Mouse (Mus musculus) Muller cell, postnatal 12 days (primary cell): ENCODE data around the gene Pcgf1.

Experiments
- DNase-seq: peaks from one replicate; pipeline ENCODE4 v3.0.0-alpha.2; 2015; ENCODE audit errors: inconsistent ontology term

Pcgf1 gene

DNA sequence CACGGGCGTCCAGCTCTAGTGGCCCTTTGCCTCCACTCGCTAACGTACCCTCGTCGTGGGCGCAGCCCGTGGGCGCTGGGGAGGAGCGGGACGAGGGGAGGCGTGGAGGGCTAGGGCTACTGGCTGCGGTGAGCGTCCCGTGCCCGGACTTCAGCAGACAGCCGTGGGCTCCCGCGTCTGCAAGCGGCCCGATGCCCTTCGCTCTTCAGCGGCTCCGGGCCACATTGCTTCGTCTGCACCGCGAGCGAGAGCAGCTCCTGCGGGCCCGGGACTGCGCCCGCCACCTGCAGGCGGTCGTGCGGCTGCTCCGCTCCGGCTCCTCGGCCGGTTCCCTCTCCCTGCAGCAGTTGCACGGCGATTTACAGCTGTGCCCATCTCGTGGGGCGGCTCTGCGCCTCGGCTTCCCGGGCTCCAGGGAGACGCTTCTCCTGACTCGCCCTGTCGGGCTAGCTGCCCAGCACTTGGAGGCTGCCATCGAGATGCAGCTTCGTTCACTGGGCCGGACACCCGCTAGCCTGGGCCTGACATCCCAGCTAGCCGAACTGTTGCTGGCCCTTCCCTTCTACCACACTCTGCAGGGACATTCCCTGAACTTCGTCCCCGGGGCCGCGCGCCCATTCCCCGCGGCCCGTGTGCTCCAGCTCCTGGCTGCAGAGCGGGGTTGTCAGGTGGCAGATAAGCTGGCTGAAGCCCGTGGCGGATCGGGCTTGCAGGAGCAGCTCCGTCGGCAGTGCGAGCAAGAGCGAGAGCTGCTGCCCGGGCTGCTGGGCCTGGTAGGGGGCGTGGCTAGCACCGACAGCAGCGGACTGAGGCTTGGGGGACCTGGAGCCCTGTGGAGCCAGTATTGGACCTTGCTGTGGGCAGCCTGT is 24.3 kb downstream of the Pcgf1 start:
- peak; percentile 84 for DNase-seq

DNA sequence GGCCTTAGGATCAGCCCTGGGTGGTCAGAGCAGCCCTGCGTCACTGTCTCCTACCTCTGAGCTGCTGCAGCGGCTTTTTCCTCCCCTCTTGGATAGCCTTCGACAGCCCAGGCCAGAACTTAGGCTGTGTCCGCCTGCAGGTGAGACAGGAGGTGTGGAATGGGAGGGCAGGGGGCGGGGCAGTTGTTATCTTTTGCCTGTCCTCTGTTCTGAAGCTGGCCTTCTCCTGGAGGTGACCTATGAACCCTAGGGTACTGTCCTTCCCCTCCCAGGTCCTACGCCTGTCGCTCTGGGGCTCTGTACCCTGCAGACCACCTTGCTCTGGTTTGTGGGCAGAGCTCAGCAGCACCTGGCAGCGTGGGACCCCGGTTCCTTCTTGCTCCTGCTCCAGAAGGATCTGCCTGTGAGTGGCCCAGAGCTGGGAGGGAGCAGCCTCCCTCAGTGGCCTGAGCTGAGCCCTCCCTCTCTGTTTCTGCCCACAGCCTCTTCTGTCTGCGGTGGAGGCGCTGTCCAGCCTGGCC is 25.5 kb downstream of the Pcgf1 start:
- DNase-seq = no peak

DNA sequence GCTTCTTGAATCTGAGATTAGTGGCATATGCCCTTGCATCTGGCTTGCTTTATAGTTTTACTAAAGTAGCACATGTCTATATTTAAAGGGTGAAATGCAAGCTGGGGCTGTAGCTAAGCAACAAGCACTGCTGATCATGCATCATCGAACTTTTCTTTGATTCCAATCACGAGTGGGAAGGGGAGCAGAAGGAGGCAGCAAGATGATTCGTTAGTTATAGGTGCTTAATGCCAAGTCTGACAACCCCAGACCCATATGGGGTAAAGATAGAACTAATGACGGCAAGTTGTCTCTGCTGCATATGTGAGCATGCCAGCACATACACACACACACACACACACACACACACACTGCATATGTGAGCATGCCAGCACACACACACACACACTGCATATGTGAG is 26.5 kb downstream of the Pcgf1 start:
- DNase-seq = no peak

DNA sequence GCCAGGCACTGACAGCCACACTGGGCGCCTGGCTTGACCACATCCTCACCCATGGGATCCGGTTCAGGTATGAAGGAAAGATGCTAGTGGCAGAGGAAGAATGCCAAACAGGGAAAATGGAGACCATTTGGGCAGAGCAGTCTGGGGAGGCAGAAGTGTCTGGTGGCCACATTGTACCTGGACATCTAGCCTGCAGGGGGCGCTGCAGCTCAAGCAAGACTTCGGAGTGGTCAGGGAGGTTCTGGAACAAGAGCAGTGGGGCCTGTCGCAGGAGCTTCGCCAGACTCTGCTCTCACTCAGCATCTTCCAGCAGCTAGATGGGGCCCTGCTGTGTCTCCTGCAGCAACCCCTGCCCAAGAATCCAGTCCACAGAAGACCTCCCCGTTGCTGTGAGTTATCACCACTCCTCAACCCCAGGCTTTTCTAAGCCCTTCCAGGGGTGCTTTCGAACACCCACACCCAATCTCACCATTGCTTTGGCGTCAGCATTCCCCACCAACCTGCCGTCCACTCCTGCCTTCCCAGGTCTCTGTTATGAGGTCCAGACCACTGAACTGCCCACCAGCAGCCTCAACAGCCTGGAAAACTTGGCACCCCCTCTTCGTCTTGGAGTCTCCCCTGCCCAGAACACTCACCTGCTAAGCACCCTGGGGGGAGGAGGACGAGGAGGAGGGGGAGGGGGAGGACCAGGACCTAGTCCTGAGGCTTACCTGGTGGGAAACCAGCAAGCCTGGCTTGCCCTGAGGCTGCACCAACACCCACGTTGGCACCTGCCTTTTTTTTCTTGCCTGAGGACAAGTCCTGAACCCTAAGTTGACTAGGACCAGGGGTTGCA is 30.1 kb downstream of the Pcgf1 start:
- peak; percentile 43 for DNase-seq

DNA sequence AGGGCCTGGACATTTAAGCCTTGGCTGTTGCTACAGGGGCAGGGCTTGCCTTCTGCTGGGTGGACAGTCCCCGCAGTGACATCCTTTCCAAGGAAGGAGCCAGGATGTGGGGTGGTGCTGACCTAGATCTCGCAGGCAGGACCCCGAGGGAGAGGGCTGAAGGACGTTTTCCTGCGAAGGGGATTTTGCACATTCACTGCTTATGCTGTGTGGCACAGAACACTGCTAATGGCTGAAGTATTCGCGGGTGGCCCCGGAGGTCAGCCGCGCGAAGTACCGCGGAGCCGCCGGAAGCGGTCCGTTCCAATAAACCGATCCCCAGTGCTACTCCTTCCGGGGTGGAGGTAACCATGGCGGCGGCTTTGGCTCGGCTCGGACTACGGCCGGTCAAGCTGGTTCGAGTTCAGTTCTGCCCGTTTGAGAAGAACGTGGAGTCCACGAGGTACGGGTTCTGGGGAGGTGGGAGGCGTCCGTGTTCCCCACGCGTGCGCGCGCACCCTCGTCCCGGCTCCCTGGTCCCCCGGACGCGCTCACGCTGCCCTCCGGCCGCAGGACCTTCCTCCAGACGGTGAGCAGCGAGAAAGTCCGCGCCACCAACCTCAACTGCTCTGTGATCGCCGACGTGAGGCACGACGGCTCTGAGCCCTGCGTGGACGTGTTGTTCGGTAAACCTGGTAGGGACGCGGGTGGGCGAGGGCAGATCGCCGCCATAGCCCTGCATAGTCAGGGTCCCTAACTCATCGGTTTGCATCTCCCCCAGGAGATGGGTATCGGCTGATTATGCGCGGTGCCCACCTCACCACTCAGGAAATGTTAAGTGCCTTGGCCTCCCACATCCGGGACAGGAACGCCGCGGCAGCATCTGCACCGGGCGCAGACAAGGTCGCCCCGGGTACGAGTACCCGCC is 31.3 kb downstream of the Pcgf1 start, which contains the start of gene Mrpl53:
Mrpl53 (plus strand) TSS at position 279 of the 907 bp plus-strand sequence.
- peak; percentile 81 for DNase-seq

DNA sequence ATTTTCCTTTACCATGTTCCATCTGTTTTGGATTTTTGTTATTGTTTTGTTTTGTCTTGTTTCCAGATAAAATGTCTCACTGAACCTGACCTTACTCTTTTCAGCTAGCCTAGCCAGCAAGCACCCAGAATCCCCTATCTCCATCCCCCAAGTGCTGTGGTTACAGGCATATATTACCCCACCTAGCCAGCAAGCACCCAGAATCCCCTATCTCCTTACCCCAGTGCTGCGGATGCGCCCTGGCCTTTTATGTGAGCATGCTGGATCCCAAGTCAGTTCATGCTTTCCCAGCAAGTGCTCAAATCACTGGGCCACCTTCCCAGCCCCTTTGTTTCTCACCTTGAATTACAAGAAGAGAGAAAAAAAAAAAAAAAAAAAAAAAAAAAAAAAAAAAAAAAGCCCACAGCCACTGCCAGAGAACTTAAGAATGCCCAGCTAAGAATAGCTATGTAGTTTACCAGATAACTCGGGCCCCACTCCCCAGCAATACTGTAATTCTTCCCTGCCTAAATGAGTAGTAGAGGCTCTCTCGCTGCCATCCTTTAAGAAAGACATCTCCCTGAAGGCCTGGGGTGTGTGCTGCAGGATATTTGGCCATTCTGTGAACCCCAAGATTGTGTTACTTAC is 34.0 kb downstream of the Pcgf1 start:
- no peak for DNase-seq

DNA sequence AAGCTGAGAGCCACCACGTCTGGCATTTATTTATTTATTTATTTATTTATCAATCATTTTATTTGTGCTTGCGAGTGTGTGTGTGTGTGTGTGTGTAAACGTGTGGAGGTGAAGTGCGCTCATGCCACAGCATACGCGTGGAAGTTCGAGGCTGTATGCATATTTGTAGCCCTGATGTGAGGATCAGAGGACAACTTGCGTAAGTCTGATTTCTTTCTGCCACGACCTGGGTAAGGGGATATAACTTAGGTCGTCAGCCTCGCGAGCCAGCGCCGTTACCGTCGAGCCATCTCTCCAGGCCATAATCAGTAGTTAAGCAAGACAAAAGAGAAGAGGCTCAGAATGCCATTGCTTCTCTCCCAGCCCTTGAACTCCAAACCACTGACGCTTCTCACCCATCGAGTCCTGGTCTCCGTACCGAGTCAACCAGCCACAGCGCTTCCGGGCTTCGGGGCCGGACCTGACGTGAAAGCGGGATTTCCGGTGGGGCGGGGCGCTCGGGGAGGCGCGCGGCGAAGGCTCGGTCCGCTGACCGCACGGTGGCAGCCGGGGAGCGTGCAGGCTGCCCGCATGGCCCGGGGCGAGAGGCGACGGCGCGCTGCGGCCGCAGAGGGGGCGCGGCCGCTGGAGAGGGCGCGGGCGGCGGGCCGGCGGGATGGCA is 37.5 kb downstream of the Pcgf1 start, which contains the start of gene Mogs:
Mogs (plus strand) TSS at position 486 of the 661 bp plus-strand sequence.
- DNase-seq = peak; percentile 96

DNA sequence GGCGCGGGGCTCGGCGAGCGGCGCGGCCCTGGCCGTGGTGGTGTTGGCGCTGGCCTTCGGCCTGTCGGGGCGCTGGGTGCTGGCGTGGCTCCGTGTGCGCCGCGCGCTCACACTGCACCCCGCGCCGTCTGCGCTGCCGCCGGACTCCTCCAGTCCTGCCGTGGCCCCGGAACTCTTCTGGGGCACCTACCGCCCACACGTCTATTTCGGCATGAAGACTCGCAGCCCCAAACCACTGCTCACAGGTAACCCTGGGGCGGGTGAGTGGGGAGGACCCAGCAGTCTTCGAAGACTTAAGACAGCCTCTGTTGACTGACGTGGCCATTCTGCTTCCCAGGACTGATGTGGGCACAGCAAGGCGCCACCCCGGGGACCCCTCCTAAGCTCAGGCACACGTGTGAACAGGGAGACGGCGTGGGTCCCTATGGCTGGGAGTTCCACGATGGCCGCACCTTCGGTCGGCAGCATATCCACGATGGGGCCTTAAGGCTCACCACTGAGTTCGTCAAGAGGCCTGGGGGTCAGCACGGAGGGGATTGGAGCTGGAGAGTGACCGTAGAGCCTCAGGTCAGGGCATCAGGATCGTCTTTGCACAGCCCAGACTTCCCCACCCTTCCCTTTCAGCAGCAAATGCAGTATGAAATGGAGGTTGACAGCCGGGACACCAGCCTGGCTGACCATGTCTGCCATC is 38.2 kb downstream of the Pcgf1 start:
- DNase-seq = no peak

DNA sequence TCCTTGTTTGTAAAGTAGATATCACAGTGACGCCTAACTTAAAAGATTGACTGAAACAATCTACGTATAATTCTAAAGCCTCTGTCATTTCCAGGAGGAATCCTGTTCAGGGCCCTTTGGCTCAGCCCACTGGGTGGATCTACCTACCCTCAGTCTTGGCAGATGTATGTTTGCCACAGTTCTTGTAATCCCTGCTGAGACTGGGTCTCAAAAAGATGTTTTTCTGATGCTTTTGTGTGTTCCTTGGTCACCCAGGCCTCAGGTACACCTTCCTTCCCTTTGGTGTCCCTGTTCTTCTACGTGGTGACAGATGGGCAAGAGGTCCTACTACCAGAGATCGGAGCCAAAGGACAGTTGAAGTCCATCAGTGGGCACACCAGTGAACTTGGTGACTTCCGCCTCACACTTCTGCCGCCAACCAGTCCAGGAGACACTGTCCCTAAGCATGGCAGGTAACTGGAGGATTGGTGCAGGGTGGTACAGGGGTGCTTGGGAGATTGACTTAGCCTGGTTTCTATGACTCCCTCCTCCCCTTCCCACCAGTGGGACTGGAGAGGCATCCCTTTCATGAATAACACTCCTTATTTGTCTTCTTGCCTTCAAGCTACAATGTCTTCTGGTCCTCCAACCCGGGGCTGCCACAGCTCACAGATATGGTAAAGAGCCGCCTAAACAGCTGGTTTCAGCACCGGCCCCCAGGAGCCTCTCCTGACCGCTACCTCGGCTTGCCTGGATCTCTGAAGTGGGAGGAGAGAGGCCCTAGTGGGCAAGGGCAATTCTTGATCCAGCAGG is 38.9 kb downstream of the Pcgf1 start:
- no peak for DNase-seq

DNA sequence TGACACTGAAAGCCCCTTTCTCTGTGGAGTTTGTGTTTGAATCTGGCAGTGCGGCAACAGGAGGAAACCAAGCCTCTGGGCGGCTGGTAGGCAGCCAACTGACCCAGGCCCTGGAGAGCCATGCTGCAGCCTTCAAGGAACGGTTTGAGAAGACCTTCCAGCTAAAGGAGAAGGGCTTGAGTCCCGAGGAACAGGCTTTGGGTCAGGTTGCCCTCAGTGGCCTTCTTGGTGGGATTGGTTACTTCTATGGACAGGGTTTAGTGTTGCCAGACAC is 39.4 kb downstream of the Pcgf1 start:
- no peak for DNase-seq

DNA sequence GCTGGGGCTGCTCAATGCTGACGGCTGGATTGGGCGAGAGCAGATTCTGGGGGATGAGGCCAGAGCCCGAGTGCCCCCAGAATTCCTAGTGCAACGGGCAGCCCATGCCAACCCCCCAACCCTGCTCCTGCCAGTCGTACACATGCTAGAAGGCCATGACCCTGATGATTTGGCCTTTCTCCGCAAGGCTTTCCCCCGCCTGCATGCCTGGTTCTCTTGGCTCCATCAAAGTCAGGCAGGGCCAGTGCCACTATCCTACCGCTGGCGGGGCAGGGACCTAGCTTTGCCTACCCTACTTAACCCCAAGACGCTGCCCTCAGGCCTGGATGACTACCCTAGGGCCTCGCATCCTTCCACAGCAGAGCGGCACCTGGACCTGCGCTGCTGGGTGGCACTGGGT is 39.9 kb downstream of the Pcgf1 start:
- DNase-seq = no peak

DNA sequence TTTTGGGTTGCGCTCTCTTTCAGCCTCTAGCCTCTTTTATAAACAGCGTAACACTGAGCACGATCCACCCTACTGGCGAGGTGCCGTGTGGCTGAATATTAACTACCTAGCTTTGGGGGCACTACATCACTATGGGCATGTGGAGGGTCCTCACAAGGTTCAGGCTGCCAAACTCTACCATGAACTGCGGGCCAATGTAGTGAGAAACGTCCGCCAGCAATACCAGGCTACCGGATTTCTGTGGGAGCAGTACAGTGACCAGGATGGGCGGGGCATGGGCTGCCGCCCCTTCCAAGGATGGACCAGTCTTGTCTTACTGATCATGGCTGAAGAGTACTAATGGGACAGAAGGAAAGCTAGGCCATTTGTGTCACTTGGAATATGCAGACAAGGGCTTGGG is 40.7 kb downstream of the Pcgf1 start:
- DNase-seq = no peak

DNA sequence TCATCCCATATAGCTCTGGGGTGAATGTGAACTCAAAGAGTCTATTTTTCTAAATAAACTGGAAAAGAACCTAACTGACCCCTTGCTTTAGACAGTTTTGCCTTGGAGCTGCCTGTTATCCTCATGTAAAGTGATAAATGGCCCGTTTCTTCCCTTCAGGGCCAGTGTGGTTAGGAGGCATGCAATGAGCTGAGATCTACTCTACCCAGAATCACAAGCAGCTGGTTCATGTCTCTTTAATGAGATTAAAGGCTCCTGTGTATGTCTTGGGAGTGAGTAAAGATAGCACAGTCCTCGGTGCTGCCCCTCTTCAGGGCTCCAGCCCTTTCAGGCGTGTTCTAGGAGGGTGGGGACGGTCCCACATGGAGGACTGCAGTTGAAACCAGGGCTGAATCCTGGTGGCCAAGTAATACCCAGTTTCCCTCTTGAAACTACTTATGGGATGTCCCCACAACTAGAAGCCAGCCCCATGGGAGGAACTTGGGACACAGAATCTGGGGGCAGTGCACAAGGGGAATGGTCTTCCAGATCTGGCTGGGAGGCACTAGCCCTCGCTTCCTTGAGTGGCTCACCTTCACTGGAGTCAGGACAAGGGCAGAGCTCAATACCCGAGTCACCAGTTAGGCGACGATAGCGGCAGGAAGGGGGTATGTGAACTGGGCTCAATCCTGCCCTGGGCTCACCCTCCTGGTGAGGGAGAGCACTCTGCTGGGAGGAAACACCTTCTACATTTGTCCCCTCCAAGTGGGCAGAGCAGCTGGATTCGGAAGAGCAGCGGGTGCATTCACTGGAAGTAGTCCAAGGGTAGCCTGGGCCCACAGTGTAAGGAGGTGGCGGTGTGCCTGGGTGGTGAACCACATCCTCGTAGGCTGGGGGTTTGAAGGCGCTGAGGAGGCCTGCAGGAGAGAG is 41.4 kb downstream of the Pcgf1 start:
- no peak for DNase-seq

DNA sequence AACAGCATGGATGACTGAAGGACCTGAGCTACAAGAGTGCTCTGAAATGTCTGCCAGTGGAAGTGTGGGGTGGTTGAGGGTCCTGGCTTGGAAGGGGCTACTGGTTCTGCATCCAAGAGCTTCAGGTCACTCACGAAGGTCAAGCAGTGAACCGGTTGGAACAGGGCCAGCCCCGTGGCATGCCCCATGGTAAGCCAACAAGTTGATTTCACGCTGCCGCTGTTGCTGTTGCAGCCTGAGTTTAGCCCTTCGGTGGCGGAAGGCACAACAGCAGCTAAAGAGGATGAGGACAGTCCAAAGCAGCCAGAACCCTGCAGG is 42.0 kb downstream of the Pcgf1 start:
- no peak for DNase-seq

DNA sequence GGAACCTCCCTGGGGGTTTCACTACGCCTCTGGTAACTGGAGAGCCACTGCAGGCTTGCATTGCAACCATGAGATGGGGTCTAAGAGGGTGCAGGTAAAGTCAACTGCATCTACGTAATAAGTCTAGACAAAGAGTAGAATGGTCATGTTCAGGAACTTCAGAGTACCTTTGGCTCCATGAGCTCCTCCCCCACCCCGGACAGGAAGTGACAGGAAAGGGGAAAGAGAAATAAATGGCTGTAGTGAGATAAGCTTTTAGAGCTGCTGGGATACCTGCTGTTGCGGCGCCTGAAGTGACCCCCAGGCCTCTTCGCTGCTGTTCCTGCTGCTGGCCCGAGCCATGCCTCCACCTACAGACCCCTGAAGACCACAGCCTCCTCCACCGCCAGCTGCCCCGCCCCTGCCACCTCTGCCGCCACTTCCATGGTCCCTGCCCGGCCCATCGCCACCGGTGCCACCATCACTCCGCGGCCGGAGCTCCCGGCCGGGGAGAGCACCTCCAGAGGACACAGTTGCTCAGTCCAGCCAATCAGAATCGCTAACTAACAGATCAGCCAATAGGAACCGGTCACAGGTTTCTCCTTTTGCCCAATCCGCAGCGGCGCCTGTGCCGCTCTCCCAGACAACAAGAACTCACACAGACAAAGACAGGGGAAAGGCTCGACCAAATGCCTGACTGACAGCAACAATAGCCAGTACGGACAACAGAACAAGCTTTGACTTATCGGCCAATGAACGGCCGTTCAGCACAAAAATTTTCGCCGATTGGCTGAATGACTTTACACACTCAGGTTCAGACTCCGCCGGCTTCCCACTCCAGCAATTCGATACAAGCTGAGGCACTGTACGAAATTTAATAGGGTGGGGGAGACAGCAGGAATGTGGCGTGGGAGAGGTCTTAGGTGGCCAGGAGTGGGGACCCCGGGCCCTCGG is 43.5 kb downstream of the Pcgf1 start, which contains the start of gene Wbp1:
Wbp1 (minus strand) TSS at position 630 of the 933 bp plus-strand sequence.
- peak; percentile 98 for DNase-seq

DNA sequence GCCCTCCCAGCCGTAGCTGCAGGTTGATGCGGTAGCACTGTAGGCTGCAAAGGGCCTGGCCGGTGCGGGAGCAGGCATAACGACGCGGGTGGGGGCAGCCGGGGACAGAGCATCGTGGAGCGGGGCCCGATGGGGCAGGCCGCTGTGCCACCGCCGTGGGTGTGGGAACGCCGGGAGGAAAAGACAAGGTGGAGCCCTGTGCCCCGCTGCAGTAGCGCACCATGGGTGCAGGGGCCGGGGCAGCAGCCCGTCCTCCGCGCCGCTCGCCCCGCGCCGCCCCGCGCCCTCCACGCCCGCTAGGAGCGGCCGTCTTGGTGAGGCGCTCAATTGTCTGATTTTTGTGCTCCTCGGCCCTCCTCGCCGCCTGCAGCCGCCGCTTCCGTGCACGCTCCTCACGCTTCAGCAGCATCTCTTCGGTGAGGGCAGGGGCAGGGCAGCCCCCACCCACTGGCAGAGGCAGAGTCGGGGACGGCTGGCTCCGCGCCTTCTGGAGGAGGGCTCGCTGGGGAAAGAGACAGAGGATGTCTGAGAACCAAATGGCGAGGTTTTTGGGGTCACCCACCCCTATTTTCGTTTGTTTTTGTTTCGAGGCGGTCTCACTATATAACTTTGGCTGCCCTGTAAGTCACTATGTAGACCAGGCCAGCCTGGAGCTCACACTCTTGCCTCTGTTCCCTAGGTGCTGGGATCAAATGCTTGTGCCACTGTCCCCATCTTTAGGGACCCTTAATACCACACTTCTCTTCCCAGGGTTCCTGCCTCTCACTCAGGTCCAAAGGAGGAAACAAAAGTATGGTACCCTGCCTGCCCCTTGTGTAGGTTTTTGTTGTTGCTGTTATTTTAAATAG is 44.4 kb downstream of the Pcgf1 start:
- no peak for DNase-seq
